ENCODE assay signal across 21 mouse cellular contexts in the genomic region with DNA sequence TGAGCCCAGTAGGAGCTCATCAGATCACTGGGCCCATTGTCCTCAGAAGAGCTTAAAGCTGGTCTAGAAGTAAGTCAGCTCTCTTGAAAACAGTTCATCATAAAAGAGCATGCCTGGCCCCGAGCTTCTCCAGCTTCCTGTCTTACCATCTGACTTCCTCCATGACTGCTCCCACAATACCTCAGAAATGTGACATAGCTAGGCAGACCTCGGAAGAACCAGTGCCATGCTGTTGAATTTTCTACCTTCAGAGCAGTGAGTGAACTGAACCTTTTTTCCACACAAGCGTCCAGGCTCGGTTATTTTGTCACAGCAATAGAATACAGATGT. TPM values are rescaled to one million over a fixed set of nuclear protein-coding genes. Genes with fewer than 3 reads are reported as not detected.
DNase-seq lines count a peak whose midpoint lies in the region; ATAC-seq lines count a peak whose summit lies in the region.
"Had no signal": no experiment of that assay in that cellular context is flagged by ENCODE, and none has a peak within 500 bp of the region (broad histone marks: within the 10 kb centered on the region; RNA-seq: fewer than 3 reads in every experiment).

No protein-coding gene starts in this region.

- intact Hi-C loops in left cerebral cortex, postnatal 4 days (cut with DNase I) = no loop called here

- DNase-seq in thymus, postnatal 0 days (ENCODE audit: low spot score) = peak; percentile 20
- no peak for DNase-seq in thymus, adult 18-20 months
- DNase-seq in cerebellum, postnatal 36 days = no peak
- DNase-seq in lung, postnatal 4 days = no peak
- no peak for DNase-seq in left cerebral cortex, postnatal 4 days
- DNase-seq: B cell, adult 2 months; cerebellum, adult 11 months; cerebellum, adult 9-10 months; gastrocnemius, adult 2 months; gastrocnemius, postnatal 36 days; kidney, adult 2 months; kidney, postnatal 36 days; liver, embryonic 13.5 days; lung, adult 2 months; lung, postnatal 10 days; right cerebral cortex, postnatal 4 days; thymus, postnatal 36 days had no signal

- ATAC-seq in hematopoietic stem cell, adult 5-6 weeks (replicated peaks in 1 of 2; ENCODE audit: insufficient read depth in 1 of 2, low FRiP score in 2 of 2, low TSS enrichment in 1 of 2, low read depth in 1 of 2, poor library complexity in 2 of 2, severe bottlenecking in 2 of 2) = peak; percentile 15 to 27; a peak in 1 of 4 replicates
- 0 out of 2 replicates have a peak, but pooled peaks have one; percentile 29 for ATAC-seq in monocyte, adult 5-6 weeks (replicated peaks; ENCODE audit: insufficient number of reproducible peaks, low FRiP score, low TSS enrichment, poor library complexity, severe bottlenecking)
- ATAC-seq: forebrain, embryonic 15.5 days; inflammation-experienced regulatory T-cells, adult 6 months had no signal

RNA-seq across cellular contexts. Expression of a gene that starts 35.3 kb away (rescaled TPM):
- polyA plus RNA-seq in thymus, postnatal 0 days (2015; fragmentation: Nextera tagmentation; extraction: Ambion mirVana) = 31.2 and 31.8 TPM in 2 replicates
- 49.7 and 56.0 TPM in 2 replicates for total RNA-seq in hematopoietic stem cell, adult 5-6 weeks (2017)
- 14.9 to 37.4 TPM (median 36.5 TPM) in 3 replicates for total RNA-seq in monocyte, adult 5-6 weeks (2017)
- 10 to 100 TPM; 26.6 to 29.0 TPM for total RNA-seq in left cerebral cortex, postnatal 4 days (2021)
